9 mouse cellular contexts compared by ENCODE assay signal in genomic region chr2:28535263-28535540, GRCm38 (mm10). TPM values are rescaled to one million over a fixed set of nuclear protein-coding genes. Genes with fewer than 3 reads are reported as not detected.
DNase-seq lines count a peak whose midpoint lies in the region; ATAC-seq and TF ChIP-seq lines count a peak whose summit lies in the region.
"Had no signal": no experiment of that assay in that cellular context is flagged by ENCODE, and none has a peak within 500 bp of the region (broad histone marks: within the 10 kb centered on the region; RNA-seq: fewer than 3 reads in every experiment).

No protein-coding gene starts in this region.

- peaks cover 57% of the 10 kb centered on the region for H3K4me1 ChIP-seq in kidney, embryonic 14.5 days (ENCODE audit: control insufficient read depth, insufficient read depth, low read length)
- peaks cover 98% of the 10 kb centered on the region for H3K4me1 ChIP-seq in hindbrain, embryonic 15.5 days (replicated peaks)
- H3K4me1 ChIP-seq in midbrain, postnatal 0 days (ENCODE audit: insufficient read depth, low read length), result peaks cover 56% of the 10 kb centered on the region

- 30% methylated on average over 4 of the region's 4 CpGs for WGBS in kidney, embryonic 14.5 days
- WGBS in hindbrain, embryonic 15.5 days, result 31% methylated on average over 4 of the region's 4 CpGs
- WGBS in midbrain, postnatal 0 days, result 36% methylated on average over 4 of the region's 4 CpGs

- H3K4me2 ChIP-seq in kidney, embryonic 14.5 days (replicated peaks; ENCODE audit: low read depth, low read length), result peak overlapping the region; percentile 84; the same call in 1 of the 2 replicates
- peak overlapping the region; percentile 67 for H3K4me2 ChIP-seq in hindbrain, embryonic 15.5 days
- H3K4me2 ChIP-seq in midbrain, postnatal 0 days (ENCODE audit: low read depth, low read length, poor library complexity, severe bottlenecking), result peak overlapping the region; percentile 81

- H3K27me3 ChIP-seq in kidney, embryonic 14.5 days (ENCODE audit: control insufficient read depth, insufficient read depth, low read length), result no peaks in the 10 kb centered on the region
- H3K27me3 ChIP-seq in hindbrain, embryonic 15.5 days, result no peaks in the 10 kb centered on the region
- H3K27me3 ChIP-seq in midbrain, postnatal 0 days (ENCODE audit: insufficient read depth, low read length), result no peaks in the 10 kb centered on the region

- no peak for DNase-seq in kidney, adult 11 months
- peak; percentile 78 to 79 for DNase-seq in cerebellum, postnatal 36 days
- DNase-seq in midbrain, postnatal 0 days (ENCODE audit: low spot score), result no peak
- DNase-seq in testis, postnatal 10 days (ENCODE audit: low spot score), result no peak
- no peak for DNase-seq in testis, postnatal 14 days (ENCODE audit: low spot score)
- DNase-seq in kidney, adult 8-10 months, result no peak

- no peaks in the 10 kb centered on the region for H3K36me3 ChIP-seq in kidney, embryonic 14.5 days (ENCODE audit: control insufficient read depth, insufficient read depth, low read length)
- no peaks in the 10 kb centered on the region for H3K36me3 ChIP-seq in hindbrain, embryonic 15.5 days
- no peaks in the 10 kb centered on the region; the same call in 1 of the 2 replicates for H3K36me3 ChIP-seq in midbrain, postnatal 0 days (ENCODE audit: insufficient read depth, low read length)

- no peak for ATAC-seq in kidney, embryonic 14.5 days (ENCODE audit: low FRiP score, low TSS enrichment)
- ATAC-seq in hindbrain, embryonic 15.5 days (ENCODE audit: low FRiP score, low read depth), result no peak
- no peak for ATAC-seq in midbrain, postnatal 0 days (ENCODE audit: low FRiP score)

- TF ChIP-seq CTCF in midbrain, postnatal 0 days (IDR thresholded peaks at IDR 0.05), result no peak

- H3K9me3 ChIP-seq in kidney, embryonic 14.5 days (ENCODE audit: control insufficient read depth, low read length), result no peaks in the 10 kb centered on the region
- no peaks in the 10 kb centered on the region for H3K9me3 ChIP-seq in hindbrain, embryonic 15.5 days
- no peaks in the 10 kb centered on the region for H3K9me3 ChIP-seq in midbrain, postnatal 0 days (ENCODE audit: low read length)

- no peak overlapping the region for H3K9ac ChIP-seq in kidney, embryonic 14.5 days (ENCODE audit: low read depth, low read length)
- H3K9ac ChIP-seq in hindbrain, embryonic 15.5 days, result 0 out of 2 replicates have a peak overlapping the region, but pooled peaks have one; percentile 44
- peak overlapping the region; percentile 64; the same call in 1 of the 2 replicates for H3K9ac ChIP-seq in midbrain, postnatal 0 days (replicated peaks; ENCODE audit: low read length, poor library complexity, severe bottlenecking)

- H3K27ac ChIP-seq in kidney, embryonic 14.5 days (ENCODE audit: low read depth, low read length), result peak overlapping the region; percentile 52; the same call in 1 of the 2 replicates
- H3K27ac ChIP-seq in hindbrain, embryonic 15.5 days (replicated peaks), result peak overlapping the region; percentile 82
- peak overlapping the region; percentile 77; the same call in 1 of the 2 replicates for H3K27ac ChIP-seq in midbrain, postnatal 0 days (ENCODE audit: low read depth, low read length)

- H3K4me3 ChIP-seq in kidney, embryonic 14.5 days (ENCODE audit: low read length), result peak overlapping the region; percentile 8; the same call in 1 of the 2 replicates
- H3K4me3 ChIP-seq in hindbrain, embryonic 15.5 days, result peak overlapping the region; percentile 1; the same call in 1 of the 2 replicates
- H3K4me3 ChIP-seq in midbrain, postnatal 0 days (ENCODE audit: low read depth, low read length), result 0 out of 2 replicates have a peak overlapping the region, but pooled peaks have one; percentile 2

RNA-seq across cellular contexts. Expression of gene Ralgds, which starts 22.3 kb away (rescaled TPM):
- 23.7 and 26.6 TPM in 2 replicates for polyA plus RNA-seq in kidney, embryonic 14.5 days (2014; fragmentation: Nextera tagmentation; extraction: Ambion mirVana)
- polyA plus RNA-seq in hindbrain, embryonic 15.5 days (2015; fragmentation: Nextera tagmentation; extraction: Ambion mirVana), result 90.6 and 93.2 TPM in 2 replicates
- total RNA-seq in midbrain, postnatal 0 days (2014; rRNA removed), result 212 and 292 TPM in 2 replicates
- 82.1 and 84.6 TPM in 2 replicates for polyA plus RNA-seq in midbrain, postnatal 0 days (2015; fragmentation: Nextera tagmentation; extraction: Ambion mirVana)

RNA-seq across cellular contexts. Expression of gene Cel, which starts 28.0 kb away (rescaled TPM):
- not detected in 2 replicates for polyA plus RNA-seq in kidney, embryonic 14.5 days (2014; fragmentation: Nextera tagmentation; extraction: Ambion mirVana)
- 0.14 and 0.22 TPM in 2 replicates for polyA plus RNA-seq in hindbrain, embryonic 15.5 days (2015; fragmentation: Nextera tagmentation; extraction: Ambion mirVana)
- not detected in 2 replicates for total RNA-seq in midbrain, postnatal 0 days (2014; rRNA removed)
- polyA plus RNA-seq in midbrain, postnatal 0 days (2015; fragmentation: Nextera tagmentation; extraction: Ambion mirVana), result not detected in 2 replicates
- total RNA-seq: ES-E14 had no signal

RNA-seq across cellular contexts. Expression of gene Gm10134, which starts 29.3 kb away (rescaled TPM):
- 2.7 and 9.9 TPM in 2 replicates for polyA plus RNA-seq in kidney, embryonic 14.5 days (2014; fragmentation: Nextera tagmentation; extraction: Ambion mirVana)
- polyA plus RNA-seq in hindbrain, embryonic 15.5 days (2015; fragmentation: Nextera tagmentation; extraction: Ambion mirVana), result 2.6 and 2.7 TPM in 2 replicates
- total RNA-seq in midbrain, postnatal 0 days (2014; rRNA removed), result not detected in 2 replicates
- 3.6 and 4.0 TPM in 2 replicates for polyA plus RNA-seq in midbrain, postnatal 0 days (2015; fragmentation: Nextera tagmentation; extraction: Ambion mirVana)

RNA-seq across cellular contexts. Expression of gene Gbgt1, which starts 38.5 kb away (rescaled TPM):
- 2.7 and 3.5 TPM in 2 replicates for polyA plus RNA-seq in kidney, embryonic 14.5 days (2014; fragmentation: Nextera tagmentation; extraction: Ambion mirVana)
- 1.1 and 2.2 TPM in 2 replicates for polyA plus RNA-seq in hindbrain, embryonic 15.5 days (2015; fragmentation: Nextera tagmentation; extraction: Ambion mirVana)
- total RNA-seq in midbrain, postnatal 0 days (2014; rRNA removed), result 3.3 and 5.4 TPM in 2 replicates
- 0.75 and 0.81 TPM in 2 replicates for polyA plus RNA-seq in midbrain, postnatal 0 days (2015; fragmentation: Nextera tagmentation; extraction: Ambion mirVana)

RNA-seq across cellular contexts. Expression of gene Gtf3c5, which starts 48.3 kb away (rescaled TPM):
- polyA plus RNA-seq in kidney, embryonic 14.5 days (2014; fragmentation: Nextera tagmentation; extraction: Ambion mirVana), result 31.1 and 35.8 TPM in 2 replicates
- polyA plus RNA-seq in hindbrain, embryonic 15.5 days (2015; fragmentation: Nextera tagmentation; extraction: Ambion mirVana), result 41.6 and 42.8 TPM in 2 replicates
- total RNA-seq in midbrain, postnatal 0 days (2014; rRNA removed), result 23.3 and 26.7 TPM in 2 replicates
- polyA plus RNA-seq in midbrain, postnatal 0 days (2015; fragmentation: Nextera tagmentation; extraction: Ambion mirVana), result 29.3 and 33.5 TPM in 2 replicates

Comparison
In these comparisons a context has a peak if more than half of its experiments do, and no peak if none do; other contexts are left out.
1. DNase-seq: peak in cerebellum, postnatal 36 days (2 of 2); none in kidney, adult 11 months (single experiment), midbrain, postnatal 0 days (single experiment), testis, postnatal 10 days (single experiment), testis, postnatal 14 days (single experiment) and kidney, adult 8-10 months (0 of 2).
2. Peak in every context shown above with its lines, with median percentiles within 50 percentile points of each other: H3K27ac ChIP-seq, H3K4me2 ChIP-seq and H3K4me3 ChIP-seq.